Mouse (Mus musculus) CD4-positive helper T cell, adult 2 months (primary cell): ENCODE data around the gene Lrp8.

ENCODE experiments used
- DNase-seq: peaks from one replicate; pipeline ENCODE4 v3.0.0-alpha.2; 2012; ENCODE audit warnings: low read depth, missing footprints, low spot score

Gene Lrp8

DNA sequence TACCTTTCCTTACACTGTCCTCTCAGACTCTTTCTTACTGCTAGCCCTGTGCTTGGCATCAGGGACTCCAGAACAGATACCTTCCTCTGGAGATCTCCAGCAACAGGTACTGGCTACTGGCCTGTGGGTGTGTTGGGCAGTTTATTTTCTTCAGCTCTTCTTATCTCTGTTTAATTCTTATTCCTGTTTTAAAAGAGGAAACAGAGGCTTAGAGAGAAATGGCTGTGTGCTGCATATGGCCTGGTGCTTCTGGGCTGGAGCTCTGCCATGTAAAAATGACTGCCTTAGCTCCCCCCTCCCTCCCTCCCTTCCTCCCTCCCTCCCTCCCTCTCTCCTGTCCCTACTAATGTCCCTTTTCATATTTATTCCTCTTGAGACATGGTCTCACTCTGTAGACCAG is 6.6 kb downstream of the Lrp8 start:
- no peak for DNase-seq

DNA sequence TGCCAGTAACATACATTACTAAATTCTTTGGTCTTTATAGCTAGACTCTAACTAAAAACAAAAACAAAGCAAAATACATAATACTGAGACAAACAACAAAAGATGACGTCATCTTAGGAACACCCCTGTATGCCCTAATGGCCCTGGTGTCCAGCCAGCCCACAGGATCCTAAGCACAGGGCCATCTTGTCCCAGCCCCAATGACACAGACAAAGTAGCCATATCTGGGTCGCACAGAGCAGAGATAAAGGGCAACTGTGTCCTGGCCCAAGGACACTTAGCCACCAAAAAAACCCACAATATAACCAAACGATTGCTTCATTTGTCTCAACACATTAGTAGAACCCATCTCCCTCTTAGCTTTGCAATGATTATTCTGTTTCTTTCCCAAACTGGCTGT is 8.9 kb downstream of the Lrp8 start:
- no peak for DNase-seq

GRCm38 (mm10) chr4:107811716-107812330 is 9.8 kb downstream of the Lrp8 start:
- DNase-seq, result no peak

DNA sequence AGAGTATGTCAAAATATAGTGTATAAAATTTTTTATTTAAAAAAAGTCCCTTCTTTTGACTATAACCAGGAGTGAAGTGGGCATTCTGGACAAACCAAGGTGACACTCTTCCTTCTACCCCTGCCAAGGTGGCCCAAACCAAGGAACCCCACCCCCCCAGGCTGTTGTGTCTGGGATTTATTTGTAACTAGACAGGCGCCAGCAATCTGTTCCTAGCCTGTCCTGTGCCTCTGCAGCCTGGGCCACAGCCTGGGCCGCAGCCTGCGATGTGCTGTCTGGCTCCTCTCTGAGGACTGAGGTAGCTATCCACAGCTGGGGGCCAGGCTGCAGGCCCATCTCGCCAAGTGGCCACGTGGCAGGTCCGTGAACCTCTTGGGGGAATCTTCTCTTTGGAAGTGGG is 10.3 kb downstream of the Lrp8 start:
- DNase-seq, result no peak

DNA sequence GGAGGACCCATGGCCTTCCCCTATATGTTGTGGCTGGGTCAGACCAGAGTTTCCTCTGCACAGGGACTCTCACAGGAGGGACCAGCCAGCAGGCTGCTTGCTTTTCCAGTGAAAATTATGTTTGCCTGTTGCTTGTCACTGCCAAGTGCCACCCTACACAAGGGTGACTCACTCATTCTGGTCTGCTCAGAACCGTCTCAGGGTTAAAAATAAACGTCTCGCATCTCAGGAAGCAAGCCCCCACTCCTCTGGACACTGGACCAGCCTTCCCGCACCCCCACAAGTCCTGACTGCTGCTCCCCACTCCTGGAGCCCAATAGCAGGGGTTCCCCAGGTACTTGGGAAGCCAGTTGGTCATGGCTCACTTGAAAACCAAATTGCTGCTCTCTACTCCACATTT is 14.4 kb downstream of the Lrp8 start:
- no peak for DNase-seq

DNA sequence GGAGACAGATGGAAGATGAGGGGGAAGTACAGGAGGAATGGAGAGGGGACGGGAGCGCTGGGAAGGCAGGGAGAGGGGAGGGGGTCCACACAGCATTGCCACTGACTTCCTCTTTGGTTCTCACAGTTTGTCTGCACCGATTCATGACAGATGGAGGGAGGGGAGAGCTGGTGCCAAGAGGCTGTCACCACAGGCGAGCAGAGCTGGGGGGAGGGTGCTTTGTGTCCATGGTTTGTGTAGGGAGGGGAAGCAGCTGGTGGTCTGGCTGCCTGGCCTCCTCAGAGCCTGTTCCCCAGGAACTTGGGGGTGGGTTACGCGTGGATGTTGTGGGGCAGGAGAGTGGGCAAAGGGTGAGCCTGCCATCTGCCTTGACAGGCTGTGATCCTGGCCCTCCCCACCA is 15.4 kb downstream of the Lrp8 start:
- DNase-seq, result no peak

DNA sequence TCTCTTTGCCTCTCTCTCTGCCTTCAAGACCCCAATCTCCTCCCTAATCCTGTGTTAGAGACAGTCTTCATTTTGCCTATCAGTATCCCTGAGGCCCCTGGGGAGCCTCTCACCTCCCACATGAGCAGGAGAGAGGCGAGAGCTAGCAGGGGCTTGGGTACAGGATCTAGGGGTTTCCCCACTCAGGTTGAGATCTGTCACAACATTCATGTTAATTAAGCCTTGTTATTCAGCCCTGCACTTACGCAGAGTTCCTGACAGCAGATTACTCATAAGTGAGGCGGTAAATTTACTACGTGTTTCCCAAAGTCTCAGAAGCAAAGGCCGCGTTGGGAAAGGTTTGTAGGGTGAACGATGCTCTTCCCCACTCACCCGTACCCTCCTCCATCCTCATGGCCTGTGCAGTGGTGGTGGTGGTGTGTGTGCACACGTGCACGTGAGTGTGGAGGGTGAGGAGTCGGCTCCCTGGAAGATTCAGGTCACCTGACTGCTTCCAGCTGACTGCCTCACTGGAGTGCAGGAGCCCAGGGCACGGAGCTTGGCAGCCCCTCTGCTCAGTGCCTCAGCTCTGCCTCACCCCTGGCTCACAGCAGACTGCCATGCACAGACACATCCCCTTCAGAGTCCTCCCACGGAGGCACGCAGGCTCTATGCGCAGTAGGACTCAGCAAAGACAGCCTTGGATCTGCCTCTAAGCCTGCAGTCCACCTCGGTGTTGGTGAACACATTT is 18.1 kb downstream of the Lrp8 start:
- DNase-seq, result no peak

- DNase-seq, result no peak
Measured at GRCm38 (mm10) chr4:107820856-107821619, 19.0 kb downstream of the Lrp8 start.

- DNase-seq, result no peak
Measured at GRCm38 (mm10) chr4:107822936-107823411, 20.9 kb downstream of the Lrp8 start.

DNA sequence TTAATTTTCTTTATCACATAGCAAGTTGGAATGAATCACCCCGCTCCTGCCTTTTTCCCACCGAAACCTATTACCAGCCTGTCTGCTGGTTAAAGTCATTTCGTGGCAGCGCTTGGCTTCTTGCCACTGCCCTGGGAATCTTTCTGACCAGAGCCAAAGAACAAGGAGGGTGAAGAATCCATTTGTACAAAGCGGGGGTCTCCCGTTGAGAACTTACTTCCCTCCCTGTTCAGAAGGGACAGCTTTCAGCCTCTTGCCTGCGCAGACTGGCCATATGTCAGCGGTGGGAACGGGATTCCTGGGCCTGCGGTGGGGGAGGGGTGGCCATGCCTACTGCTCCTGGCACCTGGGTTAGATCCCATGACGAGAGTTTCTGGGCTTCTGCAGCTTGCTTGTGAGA is 21.4 kb downstream of the Lrp8 start:
- DNase-seq, result no peak

DNA sequence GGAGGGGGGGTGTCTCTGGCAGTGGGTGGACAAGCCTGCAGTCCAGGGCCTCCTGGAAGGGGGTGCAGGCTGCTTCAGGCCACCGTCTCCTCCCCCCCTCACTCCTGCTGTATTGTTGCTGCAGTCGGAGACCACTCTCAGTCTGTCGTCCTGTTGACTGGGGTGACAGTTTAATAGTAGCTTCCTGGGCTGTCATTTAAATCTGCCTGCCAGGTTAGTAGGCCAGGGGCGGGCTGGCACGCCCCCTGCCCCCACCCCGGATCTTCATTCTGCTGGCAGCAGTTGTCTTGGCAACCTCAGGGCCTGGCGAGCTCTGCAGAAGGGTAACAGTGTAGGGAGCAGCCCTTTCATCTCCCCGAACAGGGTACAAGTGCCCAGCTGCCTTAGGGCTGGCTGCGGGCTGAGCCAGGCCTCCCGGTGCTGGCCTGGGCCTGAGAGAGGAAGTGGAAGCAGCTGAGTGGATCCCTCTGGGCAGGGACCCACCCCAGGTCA is 26.7 kb downstream of the Lrp8 start:
- DNase-seq, result no peak

DNA sequence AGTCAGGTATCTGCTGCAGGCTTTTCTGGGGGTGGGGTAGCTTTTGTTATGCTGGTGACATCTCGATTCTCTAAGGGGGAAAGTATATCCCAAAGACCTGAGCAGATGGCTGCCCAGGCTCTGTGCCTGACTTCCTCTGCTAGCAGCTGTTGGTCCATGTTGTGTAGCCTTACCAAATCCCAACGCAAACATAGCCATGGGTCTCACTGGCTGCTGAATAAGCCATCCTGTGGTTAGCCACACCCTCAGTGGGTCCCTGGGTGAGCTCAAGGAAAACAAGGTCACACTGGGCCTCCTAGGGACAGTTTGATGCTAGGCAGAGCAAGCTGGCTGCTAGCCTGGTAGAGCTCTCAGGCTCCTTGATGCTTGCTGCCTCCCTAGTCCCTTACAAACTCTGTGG is 27.6 kb downstream of the Lrp8 start:
- DNase-seq, result no peak

GRCm38 (mm10) chr4:107830189-107830588 is 28.1 kb downstream of the Lrp8 start:
- no peak for DNase-seq

- DNase-seq, result no peak
Measured at GRCm38 (mm10) chr4:107830821-107831221, 28.8 kb downstream of the Lrp8 start.

DNA sequence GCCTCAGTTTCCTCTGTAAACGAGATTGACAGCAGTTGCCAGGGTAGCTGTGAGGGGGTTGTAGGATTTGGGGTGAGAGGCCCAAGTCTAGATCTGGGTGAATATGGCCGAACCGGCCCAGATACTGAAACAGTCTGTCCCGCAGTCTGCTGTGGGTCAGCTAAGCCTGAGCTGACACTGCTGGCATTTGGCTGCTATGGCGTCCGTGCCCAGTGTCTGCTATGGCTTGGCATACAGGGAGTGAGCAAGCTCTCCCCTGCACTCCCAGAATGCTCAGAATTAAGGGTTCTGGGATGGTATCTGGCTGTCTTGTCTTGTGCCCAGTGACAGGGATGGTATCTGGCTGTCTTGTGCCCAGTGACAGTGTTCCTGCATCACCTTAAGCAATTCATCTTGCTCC is 29.6 kb downstream of the Lrp8 start:
- no peak for DNase-seq

GRCm38 (mm10) chr4:107833525-107833924 is 31.5 kb downstream of the Lrp8 start:
- DNase-seq, result no peak

DNA sequence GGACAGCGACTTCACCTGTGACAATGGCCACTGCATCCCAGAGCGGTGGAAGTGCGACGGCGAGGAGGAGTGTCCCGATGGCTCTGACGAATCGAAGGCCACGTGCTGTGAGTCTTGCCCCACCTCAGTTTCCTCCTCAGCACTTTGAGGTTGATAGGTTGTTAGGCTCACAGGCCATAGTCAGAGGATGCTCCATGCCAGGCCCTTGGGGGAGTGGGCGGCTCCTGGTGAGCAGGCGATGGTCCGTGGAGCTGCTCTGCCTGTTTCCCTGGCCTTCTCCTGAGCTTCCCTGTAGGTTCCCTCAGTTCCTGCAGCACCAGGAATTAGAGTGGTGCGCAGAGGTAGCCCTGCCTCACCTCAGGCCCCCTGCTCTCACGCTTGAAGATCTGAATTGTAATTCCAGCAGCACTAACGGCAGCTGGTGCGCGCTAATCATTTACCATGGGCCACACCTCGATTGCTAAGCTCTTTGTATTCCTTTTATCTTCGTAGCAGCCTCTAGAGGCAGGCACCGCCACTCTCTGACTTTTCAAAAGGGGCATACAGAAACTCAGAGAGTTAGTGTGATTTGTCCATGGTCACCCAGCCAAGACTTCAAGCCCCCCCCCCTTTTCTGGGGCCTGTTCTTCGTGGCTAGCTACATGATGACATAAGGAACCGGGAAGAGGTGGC is 32.7 kb downstream of the Lrp8 start:
- DNase-seq, result no peak

DNA sequence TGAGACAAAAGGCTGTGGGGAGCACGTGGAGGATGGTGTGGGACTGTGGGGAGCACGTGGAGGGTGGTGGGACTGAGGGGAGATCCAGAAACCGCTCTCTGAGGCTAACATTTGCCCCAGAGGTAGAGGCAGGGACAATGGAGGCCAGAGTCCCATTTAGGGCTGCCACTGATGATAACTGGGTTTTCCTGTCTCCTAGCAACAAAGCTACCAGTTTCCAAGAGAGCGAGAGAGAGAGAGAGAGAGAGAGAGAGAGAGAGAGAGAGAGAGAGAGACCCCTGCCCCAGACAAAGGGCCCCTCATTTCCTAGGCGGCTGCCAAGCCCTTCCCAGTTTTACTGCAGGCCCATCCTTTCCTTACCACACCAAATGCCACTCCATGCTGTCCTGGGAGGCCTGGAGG is 33.4 kb downstream of the Lrp8 start:
- no peak for DNase-seq

- DNase-seq, result no peak
Measured at GRCm38 (mm10) chr4:107836758-107837157, 34.7 kb downstream of the Lrp8 start.

DNA sequence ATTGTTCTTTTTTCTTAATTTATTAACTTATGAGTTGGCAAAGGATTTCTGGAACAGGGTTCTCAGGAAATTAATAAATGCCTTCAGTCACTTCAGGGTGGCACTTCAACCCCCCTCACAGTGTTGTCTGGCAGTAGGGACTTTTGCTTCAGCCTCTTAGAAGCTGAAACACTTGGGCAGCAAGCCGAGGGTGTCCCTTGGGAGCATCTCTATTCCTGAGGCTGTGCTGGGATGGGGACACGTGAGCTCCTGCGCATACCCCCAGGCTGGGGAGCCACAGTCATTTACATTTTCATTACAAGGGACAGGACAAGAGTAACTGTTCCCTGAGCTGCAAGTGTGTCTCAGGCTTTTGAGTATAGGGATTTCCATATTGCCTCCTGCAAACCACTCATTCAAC is 35.8 kb downstream of the Lrp8 start:
- DNase-seq, result no peak

DNA sequence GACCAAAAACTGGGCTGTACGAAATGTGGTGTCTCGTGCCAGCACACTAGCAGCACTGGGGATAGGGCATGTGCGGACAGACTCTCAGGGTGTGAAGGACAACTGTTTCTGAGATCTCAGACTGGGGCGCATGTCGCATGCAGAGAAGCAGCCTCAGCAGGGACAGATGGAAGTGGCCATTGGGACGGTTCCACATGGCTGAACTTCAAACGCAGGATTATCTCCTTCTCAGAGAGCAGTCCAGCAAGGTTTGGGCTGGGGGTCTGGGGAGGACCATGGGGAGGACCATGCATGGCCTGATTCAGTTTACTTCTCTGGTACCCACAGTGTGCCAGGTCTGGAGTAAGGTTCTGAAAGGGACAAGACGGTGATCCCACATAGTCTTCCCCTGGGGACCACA is 41.6 kb downstream of the Lrp8 start:
- DNase-seq, result no peak

DNA sequence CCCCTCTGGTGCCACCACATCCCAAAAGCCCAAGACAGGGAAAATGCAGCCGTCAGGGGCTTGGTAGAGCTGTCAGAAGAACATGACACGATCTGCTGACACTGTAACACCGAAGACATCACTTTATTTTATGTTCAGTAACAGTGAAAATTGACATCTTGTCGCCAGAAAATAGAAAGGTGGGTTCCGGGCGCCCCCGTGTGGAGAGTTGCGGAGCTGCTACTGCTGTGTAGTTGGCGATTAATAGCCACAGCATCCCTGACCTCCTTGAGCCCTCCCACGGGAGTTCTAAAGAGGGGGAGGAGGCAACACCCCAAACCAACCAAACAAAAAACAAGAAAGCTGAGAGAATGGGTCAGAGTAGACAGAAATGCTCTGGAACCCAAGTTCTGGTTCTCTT is 42.9 kb downstream of the Lrp8 start:
- peak; percentile 57 for DNase-seq
